Mouse (Mus musculus): ENCODE measurements around the gene Fam205c. TPM values are rescaled to one million over a fixed set of nuclear protein-coding genes. Genes with fewer than 3 reads are reported as not detected.
"Not testable (repeated sequence)": the region's sequence is repeated elsewhere in the genome, so short reads cannot be mapped to it uniquely, and the experiment has no call there.

The Fam205c gene
- polyA plus RNA-seq, 1 experiment from 2014 or later = 4.8 TPM

DNA sequence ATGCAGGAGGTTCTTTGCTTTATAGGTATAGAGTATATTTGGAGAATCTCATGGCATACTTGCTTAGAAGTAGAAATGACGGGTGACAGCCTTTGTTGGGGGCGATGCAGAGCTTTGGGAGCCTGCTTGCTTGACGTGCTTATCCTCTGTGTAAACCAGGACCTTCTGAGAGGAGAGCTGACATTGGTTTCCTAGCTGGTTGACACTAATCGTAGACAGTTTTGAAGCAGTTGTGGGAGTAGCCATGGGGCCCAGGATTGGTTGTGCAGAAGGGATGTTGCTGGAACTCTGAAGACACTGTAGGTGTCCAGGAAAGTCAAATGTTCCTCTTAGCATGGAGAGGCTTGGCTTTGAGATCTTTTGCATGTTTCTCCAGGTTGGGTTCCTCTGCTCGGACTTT, 5.8 kb downstream of the Fam205c start:
- no peak for ATAC-seq (ENCODE audit: low read depth)
- Histone ChIP-seq H3K27me3 (ENCODE audit: control insufficient read depth, insufficient read depth, low read length) (no peaks in the 10 kb centered on the region), H3K36me3 (ENCODE audit: control insufficient read depth, insufficient read depth, low read length) (no peaks in the 10 kb centered on the region), H3K4me1 (ENCODE audit: control insufficient read depth, insufficient read depth, low read length) (no peaks in the 10 kb centered on the region), H3K4me3 (ENCODE audit: low read depth, low read length) (no peak overlapping the region), H3K4me2 (ENCODE audit: low read depth, low read length) (no peak overlapping the region), H3K27ac (ENCODE audit: low read depth, low read length) (no peak overlapping the region), H3K9ac (replicated peaks; ENCODE audit: low read depth, low read length) (no peak overlapping the region), H3K9me3 (ENCODE audit: control insufficient read depth, low read length) (no peaks in the 10 kb centered on the region)
- 93% methylated on average over 5 of the region's 5 CpGs for WGBS

DNA sequence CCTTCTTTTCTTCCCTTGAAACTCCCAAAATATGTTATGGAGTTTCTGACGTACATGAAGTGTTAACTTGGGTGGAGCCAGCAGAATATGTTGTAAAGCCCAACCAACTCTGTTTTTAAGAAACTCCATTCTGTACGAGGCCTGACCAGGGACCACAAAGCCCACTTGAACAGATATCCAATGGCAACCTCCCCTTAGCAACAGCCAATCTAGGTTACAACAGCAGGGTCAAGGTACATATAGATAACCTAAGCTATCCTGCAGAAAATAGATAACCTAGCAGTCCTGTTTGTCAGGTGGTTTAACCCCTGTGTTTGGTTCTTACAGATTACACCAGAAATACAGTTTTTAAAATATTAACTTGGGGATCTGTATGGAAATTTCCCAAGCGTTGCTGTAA, 6.6 kb downstream of the Fam205c start:
- Histone ChIP-seq H3K27me3 (ENCODE audit: control insufficient read depth, insufficient read depth, low read length) (no peaks in the 10 kb centered on the region), H3K36me3 (ENCODE audit: control insufficient read depth, insufficient read depth, low read length) (no peaks in the 10 kb centered on the region), H3K4me3 (ENCODE audit: low read depth, low read length) (no peak overlapping the region), H3K4me1 (ENCODE audit: control insufficient read depth, insufficient read depth, low read length) (no peaks in the 10 kb centered on the region), H3K9ac (replicated peaks; ENCODE audit: low read depth, low read length) (no peak overlapping the region), H3K27ac (ENCODE audit: low read depth, low read length) (no peak overlapping the region), H3K9me3 (ENCODE audit: control insufficient read depth, low read length) (no peaks in the 10 kb centered on the region), H3K4me2 (ENCODE audit: low read depth, low read length) (no peak overlapping the region)
- ATAC-seq (ENCODE audit: low read depth) = no peak
- WGBS = 79% methylated on average over 3 of the region's 3 CpGs

DNA sequence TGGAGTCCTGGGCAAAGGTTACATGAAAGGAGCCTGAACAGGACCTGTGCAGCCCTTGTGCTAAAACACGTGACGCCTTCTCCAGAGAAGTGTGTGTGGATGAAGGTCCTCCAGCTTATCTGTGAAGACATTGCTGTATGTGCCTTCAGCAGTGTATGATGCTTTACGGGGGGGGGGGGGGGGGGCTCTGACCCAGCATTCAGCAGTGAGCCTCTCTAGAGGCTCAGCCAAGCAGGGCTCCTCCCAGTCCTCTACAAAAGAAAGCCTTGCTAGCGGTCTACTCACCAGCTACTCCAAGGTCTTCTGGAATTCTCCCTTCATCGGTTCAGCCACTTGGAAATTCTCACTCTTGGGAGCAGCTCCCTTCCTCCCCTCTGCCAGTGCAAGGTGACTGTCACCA, 10.5 kb downstream of the Fam205c start:
- WGBS = 95% methylated on average over 4 of the region's 5 CpGs

DNA sequence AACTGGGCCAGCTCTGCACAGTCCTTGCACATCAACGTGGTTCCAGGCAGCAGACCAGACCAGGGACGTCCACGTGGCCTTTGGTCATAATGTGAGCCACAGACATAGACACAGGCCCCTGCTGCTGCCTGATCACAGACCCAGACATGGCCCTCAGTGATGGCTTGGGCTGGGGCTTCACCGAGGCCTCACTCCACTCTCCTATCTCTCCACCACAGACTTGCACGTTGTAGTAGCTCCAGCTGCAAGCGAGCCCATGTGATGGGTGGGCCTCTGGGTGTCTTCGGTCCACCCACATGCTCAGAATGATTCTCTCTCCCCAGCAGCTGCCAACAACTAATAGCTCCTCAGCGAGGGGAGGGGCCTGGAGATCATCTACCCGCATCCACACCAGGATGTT, 13.6 kb downstream of the Fam205c start:
- not testable (repeated sequence) for H3K9ac ChIP-seq (replicated peaks; ENCODE audit: low read depth, low read length); H3K9me3 ChIP-seq (ENCODE audit: control insufficient read depth, low read length); H3K36me3 ChIP-seq (ENCODE audit: control insufficient read depth, insufficient read depth, low read length); H3K4me2 ChIP-seq (ENCODE audit: low read depth, low read length); H3K4me3 ChIP-seq (ENCODE audit: low read depth, low read length); H3K27ac ChIP-seq (ENCODE audit: low read depth, low read length); ATAC-seq (ENCODE audit: low read depth); H3K27me3 ChIP-seq (ENCODE audit: control insufficient read depth, insufficient read depth, low read length); H3K4me1 ChIP-seq (ENCODE audit: control insufficient read depth, insufficient read depth, low read length)
- WGBS = 84% methylated on average over 9 of the region's 9 CpGs

More for the DNA sequence above, 10.5 kb downstream of the Fam205c start:
- not testable (repeated sequence) for H3K27me3 ChIP-seq (ENCODE audit: control insufficient read depth, insufficient read depth, low read length); H3K4me1 ChIP-seq (ENCODE audit: control insufficient read depth, insufficient read depth, low read length); H3K9ac ChIP-seq (replicated peaks; ENCODE audit: low read depth, low read length); H3K27ac ChIP-seq (ENCODE audit: low read depth, low read length); ATAC-seq (ENCODE audit: low read depth); H3K4me2 ChIP-seq (ENCODE audit: low read depth, low read length); H3K9me3 ChIP-seq (ENCODE audit: control insufficient read depth, low read length); H3K36me3 ChIP-seq (ENCODE audit: control insufficient read depth, insufficient read depth, low read length); H3K4me3 ChIP-seq (ENCODE audit: low read depth, low read length)

DNA sequence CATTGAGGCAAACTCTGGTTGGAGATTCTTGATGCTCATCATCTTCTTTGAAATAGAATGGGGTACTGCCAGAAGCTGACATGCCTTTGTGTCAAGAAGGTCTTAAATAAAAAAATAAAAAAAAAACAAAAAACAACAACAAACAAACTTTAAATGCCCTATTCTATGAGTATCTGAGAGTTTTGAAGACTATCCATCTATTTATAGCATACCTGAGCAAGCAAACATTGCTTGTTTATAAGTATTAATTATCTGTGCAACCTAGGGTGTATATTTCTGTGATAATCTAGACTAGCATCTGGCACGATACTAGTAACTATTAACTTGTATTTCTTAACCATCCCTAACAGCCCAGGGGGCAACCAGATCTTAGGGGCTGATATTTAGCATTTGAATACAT, 17.4 kb downstream of the Fam205c start, which contains the start of gene Gm12394:
Gene Gm12394 (minus strand): TSS at position 101 of the 400 bp plus-strand sequence.
- H3K36me3 ChIP-seq (ENCODE audit: control insufficient read depth, insufficient read depth, low read length); H3K4me3 ChIP-seq (ENCODE audit: low read depth, low read length); H3K4me1 ChIP-seq (ENCODE audit: control insufficient read depth, insufficient read depth, low read length); H3K9ac ChIP-seq (replicated peaks; ENCODE audit: low read depth, low read length); H3K27me3 ChIP-seq (ENCODE audit: control insufficient read depth, insufficient read depth, low read length); H3K27ac ChIP-seq (ENCODE audit: low read depth, low read length); H3K9me3 ChIP-seq (ENCODE audit: control insufficient read depth, low read length); H3K4me2 ChIP-seq (ENCODE audit: low read depth, low read length); ATAC-seq (ENCODE audit: low read depth): not testable (repeated sequence)
- 94% methylated on average over 1 of the region's 1 CpGs for WGBS

DNA sequence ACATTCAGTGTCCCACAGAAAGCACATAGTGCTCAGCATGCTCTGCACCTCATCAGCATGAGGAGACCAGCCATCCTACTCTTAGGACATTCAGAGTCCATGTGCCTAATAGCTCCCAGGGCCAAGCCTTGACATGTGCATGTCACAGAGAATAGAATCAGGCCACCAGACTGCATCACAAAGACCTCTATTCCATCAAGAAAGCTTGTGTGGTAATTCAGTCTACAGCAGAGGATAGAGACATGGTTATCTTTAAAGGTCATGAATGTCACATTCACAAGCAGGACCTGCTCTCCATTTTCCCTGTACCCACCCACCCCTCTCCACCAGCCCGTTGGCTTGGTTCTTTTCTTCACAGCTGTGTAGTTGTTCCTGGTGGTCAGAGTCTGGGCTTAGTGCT, 20.2 kb downstream of the Fam205c start, which contains the start of gene Fam205a1:
Gene Fam205a1 (minus strand): TSS at position 101 of the 400 bp plus-strand sequence.
- no CpG with 5 or more reads among the region's 1 CpGs for WGBS
- not testable (repeated sequence) for ATAC-seq (ENCODE audit: low read depth); H3K9me3 ChIP-seq (ENCODE audit: control insufficient read depth, low read length); H3K9ac ChIP-seq (replicated peaks; ENCODE audit: low read depth, low read length); H3K4me1 ChIP-seq (ENCODE audit: control insufficient read depth, insufficient read depth, low read length); H3K27me3 ChIP-seq (ENCODE audit: control insufficient read depth, insufficient read depth, low read length); H3K4me3 ChIP-seq (ENCODE audit: low read depth, low read length); H3K4me2 ChIP-seq (ENCODE audit: low read depth, low read length); H3K36me3 ChIP-seq (ENCODE audit: control insufficient read depth, insufficient read depth, low read length); H3K27ac ChIP-seq (ENCODE audit: low read depth, low read length)

Other genes with a start within 250 kb of the Fam205c start
- gene Gm2564, start 244.5 kb downstream of the Fam205c start, polyA plus RNA-seq (2014; fragmentation: Nextera tagmentation; extraction: Ambion mirVana) = not detected in 2 replicates
- not detected in 2 replicates for gene Ccl27b, start 219.0 kb downstream of the Fam205c start, polyA plus RNA-seq (2014; fragmentation: Nextera tagmentation; extraction: Ambion mirVana)
- gene Il11ra2, start 212.3 kb downstream of the Fam205c start, polyA plus RNA-seq (2014; fragmentation: Nextera tagmentation; extraction: Ambion mirVana) = not detected in 2 replicates
- gene 4930578G10Rik, start 138.7 kb downstream of the Fam205c start, polyA plus RNA-seq (2014; fragmentation: Nextera tagmentation; extraction: Ambion mirVana) = 1.4 TPM in 1 of 2 replicates, not detected in the other
- gene Ccl19, start 117.7 kb downstream of the Fam205c start, polyA plus RNA-seq (2014; fragmentation: Nextera tagmentation; extraction: Ambion mirVana) = 0.45 TPM in 1 of 2 replicates, not detected in the other
- gene Ccl21a, start 100.2 kb downstream of the Fam205c start, polyA plus RNA-seq (2014; fragmentation: Nextera tagmentation; extraction: Ambion mirVana) = 0.68 and 1.1 TPM in 2 replicates
- 0.12 and 0.23 TPM in 2 replicates for gene Fam205a1, start 20.3 kb downstream of the Fam205c start, polyA plus RNA-seq (2014; fragmentation: Nextera tagmentation; extraction: Ambion mirVana)
- gene Gm12394, start 17.5 kb downstream of the Fam205c start, polyA plus RNA-seq (2014; fragmentation: Nextera tagmentation; extraction: Ambion mirVana) = 0.79 and 0.84 TPM in 2 replicates
- 41.1 and 48.7 TPM in 2 replicates for gene Phf24, start 42.4 kb upstream of the Fam205c start, polyA plus RNA-seq (2014; fragmentation: Nextera tagmentation; extraction: Ambion mirVana)
- 44.1 and 44.7 TPM in 2 replicates for gene Dnajb5, start 75.6 kb upstream of the Fam205c start, polyA plus RNA-seq (2014; fragmentation: Nextera tagmentation; extraction: Ambion mirVana)
- 0.50 and 1.1 TPM in 2 replicates for gene 1700022I11Rik, start 95.4 kb upstream of the Fam205c start, polyA plus RNA-seq (2014; fragmentation: Nextera tagmentation; extraction: Ambion mirVana)
- gene Vcp, start 126.3 kb upstream of the Fam205c start, polyA plus RNA-seq (2014; fragmentation: Nextera tagmentation; extraction: Ambion mirVana) = 435 and 534 TPM in 2 replicates
- gene Fancg, start 136.3 kb upstream of the Fam205c start, polyA plus RNA-seq (2014; fragmentation: Nextera tagmentation; extraction: Ambion mirVana) = 18.9 and 21.6 TPM in 2 replicates
- 24.6 and 26.4 TPM in 2 replicates for gene Pigo, start 151.6 kb upstream of the Fam205c start, polyA plus RNA-seq (2014; fragmentation: Nextera tagmentation; extraction: Ambion mirVana)
- 223 and 227 TPM in 2 replicates for gene Stoml2, start 157.5 kb upstream of the Fam205c start, polyA plus RNA-seq (2014; fragmentation: Nextera tagmentation; extraction: Ambion mirVana)
- gene Fam214b, start 172.0 kb upstream of the Fam205c start, polyA plus RNA-seq (2014; fragmentation: Nextera tagmentation; extraction: Ambion mirVana) = 22.8 and 25.2 TPM in 2 replicates
- 17.5 and 20.3 TPM in 2 replicates for gene Unc13b, start 184.7 kb upstream of the Fam205c start, polyA plus RNA-seq (2014; fragmentation: Nextera tagmentation; extraction: Ambion mirVana)

All from neural tube, embryonic 14.5 days (tissue).